Mouse (Mus musculus) MEL (cell line): Measurements from ENCODE around the gene Kyat1. TPM values are rescaled to one million over a fixed set of nuclear protein-coding genes. Genes with fewer than 3 reads are reported as not detected.

Experiments used
- DNase-seq: peaks from one replicate; pipeline ENCODE4 v3.0.0; 2011; ENCODE audit warnings: low read depth, low spot score
- H3K27ac ChIP-seq: 2 replicates; pipeline ENCODE4 v1.5.1; 2012; ENCODE audit warnings: low read depth, mild to moderate bottlenecking, control low read depth, low read length, moderate library complexity; ENCODE audit not compliant: control insufficient read depth
- H3K27me3 ChIP-seq, 2 experiments: fragments of 150-350 bp in 1 of 2; sonication (generic) in 1 of 2; 2 replicates each; pipeline ENCODE4 v1.6.1; 2012; ENCODE audit warnings: low read length in 2 of 2, mild to moderate bottlenecking in 2 of 2, improper control_type of control experiment in 1 of 2, moderate library complexity in 1 of 2; ENCODE audit not compliant: insufficient read depth in 2 of 2, control insufficient read depth in 1 of 2
- H3K36me3 ChIP-seq, 2 experiments: 2 replicates each; pipeline ENCODE4 v1.6.1; 2012 to 2014; ENCODE audit warnings: low read length in 2 of 2, improper control_type of control experiment in 1 of 2, inconsistent platforms in 1 of 2, mild to moderate bottlenecking in 1 of 2; ENCODE audit not compliant: insufficient read depth in 2 of 2, control insufficient read depth in 1 of 2
- H3K4me1 ChIP-seq, 2 experiments: fragments of 150-350 bp in 1 of 2; sonication (generic) in 1 of 2; 2 replicates each; pipeline ENCODE4 v1.6.1; 2012; ENCODE audit warnings: low read length in 2 of 2, improper control_type of control experiment in 1 of 2, mild to moderate bottlenecking in 1 of 2; ENCODE audit not compliant: insufficient read depth in 2 of 2, control insufficient read depth in 1 of 2
- H3K4me3 ChIP-seq, 2 experiments: fragments of 150-350 bp in 1 of 2; sonication (generic) in 1 of 2; 2 replicates each; pipeline ENCODE4 v1.5.1; 2012; ENCODE audit warnings: low read depth in 2 of 2, low read length in 2 of 2, mild to moderate bottlenecking in 2 of 2, moderate library complexity in 2 of 2, control low read depth in 1 of 2, improper control_type of control experiment in 1 of 2; ENCODE audit not compliant: control insufficient read depth in 1 of 2, insufficient read depth in 1 of 2
- H3K79me2 ChIP-seq: 2 replicates; pipeline ENCODE4 v1.6.1; 2012; ENCODE audit warnings: mild to moderate bottlenecking, low read length, moderate library complexity; ENCODE audit not compliant: control insufficient read depth, poor library complexity, insufficient read depth
- H3K9ac ChIP-seq: 2 replicates; pipeline ENCODE4 v1.6.1; 2012; ENCODE audit warnings: low read depth, mild to moderate bottlenecking, control low read depth, low read length, moderate library complexity; ENCODE audit not compliant: control insufficient read depth, poor library complexity, severe bottlenecking
- H3K9me3 ChIP-seq: fragments of 150-350 bp; sonication (generic); replicated peaks from 2 replicates; pipeline ENCODE4 v1.6.1; 2012; ENCODE audit warnings: mild to moderate bottlenecking, low read length, improper control_type of control experiment, moderate library complexity; ENCODE audit not compliant: insufficient read depth
- BHLHE40 ChIP-seq: IDR thresholded peaks from 2 replicates; pipeline ENCODE4 v1.6.1; 2012; ENCODE audit warnings: low read depth, mild to moderate bottlenecking, inconsistent platforms, low read length, improper control_type of control experiment, borderline replicate concordance
- CHD1 ChIP-seq: IDR thresholded peaks from 2 replicates; pipeline ENCODE4 v1.6.1; 2012; ENCODE audit warnings: low read depth, mild to moderate bottlenecking, inconsistent platforms, low read length, improper control_type of control experiment
- CHD2 ChIP-seq: IDR thresholded peaks from 2 replicates; pipeline ENCODE4 v1.6.1; 2011; ENCODE audit warnings: low read length, improper control_type of control experiment
- ELF1 ChIP-seq: IDR thresholded peaks from 2 replicates; pipeline ENCODE4 v1.6.1; 2014; ENCODE audit warnings: low read depth, mild to moderate bottlenecking, inconsistent platforms, low read length, improper control_type of control experiment, moderate library complexity
- ETS1 ChIP-seq: IDR thresholded peaks from 2 replicates; pipeline ENCODE4 v1.6.1; 2012; ENCODE audit warnings: low read depth, mild to moderate bottlenecking, inconsistent platforms, low read length, improper control_type of control experiment, moderate library complexity
- GABPA ChIP-seq: IDR thresholded peaks from 2 replicates; pipeline ENCODE4 v1.6.1; 2012; ENCODE audit warnings: low read depth, mild to moderate bottlenecking, inconsistent platforms, low read length, improper control_type of control experiment, moderate library complexity
- GATA1 ChIP-seq: IDR thresholded peaks from 2 replicates; pipeline ENCODE4 v1.6.1; 2011; ENCODE audit warnings: low read depth, low read length, improper control_type of control experiment
- MYC ChIP-seq: IDR thresholded peaks from 2 replicates; pipeline ENCODE4 v1.6.1; 2011; ENCODE audit warnings: low read depth, mild to moderate bottlenecking, low read length, improper control_type of control experiment, moderate library complexity
- NRF1 ChIP-seq: IDR thresholded peaks from 2 replicates; pipeline ENCODE4 v1.6.1; 2014; ENCODE audit warnings: low read depth, mild to moderate bottlenecking, inconsistent platforms, low read length, improper control_type of control experiment, moderate library complexity; ENCODE audit not compliant: poor library complexity, insufficient read depth, severe bottlenecking
- POLR2AphosphoS2 ChIP-seq: IDR thresholded peaks from 2 replicates; pipeline ENCODE4 v1.6.1; 2011; ENCODE audit warnings: low read length, improper control_type of control experiment
- RAD21 ChIP-seq: IDR thresholded peaks from 2 replicates; pipeline ENCODE4 v1.6.1; 2011; ENCODE audit warnings: mild to moderate bottlenecking, low read depth, low read length, improper control_type of control experiment
- RCOR1 ChIP-seq: IDR thresholded peaks from 2 replicates; pipeline ENCODE4 v1.6.1; 2012; ENCODE audit warnings: low read depth, mild to moderate bottlenecking, inconsistent platforms, low read length, improper control_type of control experiment
- SMC3 ChIP-seq: IDR thresholded peaks from 2 replicates; pipeline ENCODE4 v1.6.1; 2011; ENCODE audit warnings: low read depth, low read length, improper control_type of control experiment
- TAL1 ChIP-seq: IDR thresholded peaks from 2 replicates; pipeline ENCODE4 v1.6.1; 2012; ENCODE audit warnings: mild to moderate bottlenecking, inconsistent platforms, low read length, moderate library complexity, mixed read lengths
- TBP ChIP-seq: IDR thresholded peaks from 2 replicates; pipeline ENCODE4 v1.8.0; 2011; ENCODE audit warnings: low read depth, low read length, improper control_type of control experiment
- TCF12 ChIP-seq: IDR thresholded peaks from 2 replicates; pipeline ENCODE4 v1.6.1; 2014; ENCODE audit warnings: low read depth, mild to moderate bottlenecking, inconsistent platforms, low read length, improper control_type of control experiment, moderate library complexity
- UBTF ChIP-seq: IDR thresholded peaks from 2 replicates; pipeline ENCODE4 v1.6.1; 2012; ENCODE audit warnings: low read depth, mild to moderate bottlenecking, inconsistent platforms, low read length, improper control_type of control experiment, moderate library complexity, borderline replicate concordance; ENCODE audit not compliant: insufficient read depth
- USF2 ChIP-seq, 2 experiments: IDR thresholded peaks; 2 replicates each; pipeline ENCODE4 v1.6.1; 2011 to 2012; ENCODE audit warnings: improper control_type of control experiment in 2 of 2, low read length in 2 of 2, borderline replicate concordance in 1 of 2, inconsistent platforms in 1 of 2, low read depth in 1 of 2, mild to moderate bottlenecking in 1 of 2; ENCODE audit not compliant: insufficient read depth in 1 of 2
- ZKSCAN1 ChIP-seq: IDR thresholded peaks from 2 replicates; pipeline ENCODE4 v1.6.1; 2012; ENCODE audit warnings: low read depth, mild to moderate bottlenecking, inconsistent platforms, low read length, improper control_type of control experiment, moderate library complexity
- polyA plus RNA-seq, 2 experiments: library from polyadenylated mRNA; stranded (reverse) in 1 of 2; unstranded in 1 of 2; fragments of >175 nt in 1 of 2; fragments of >200 nt in 1 of 2; gene quantifications; 2 replicates each; pipeline versions ENCODE4 v1.2.1 to v1.2.4; 2012; ENCODE audit warnings: low replicate concordance in 2 of 2, low read depth in 1 of 2; ENCODE audit not compliant: insufficient read length in 2 of 2, insufficient read depth in 1 of 2, missing spikeins in 1 of 2
- total RNA-seq: library from RNA; depleted of rRNA; stranded (reverse); fragments of 300-350 nt; gene quantifications from 2 replicates; pipeline ENCODE4 v1.2.3, GENCODE M21; 2012

The Kyat1 gene
- total and polyA plus RNA-seq, 3 experiments, result 9.5 to 14.9 TPM; not detected in 1

DNA sequence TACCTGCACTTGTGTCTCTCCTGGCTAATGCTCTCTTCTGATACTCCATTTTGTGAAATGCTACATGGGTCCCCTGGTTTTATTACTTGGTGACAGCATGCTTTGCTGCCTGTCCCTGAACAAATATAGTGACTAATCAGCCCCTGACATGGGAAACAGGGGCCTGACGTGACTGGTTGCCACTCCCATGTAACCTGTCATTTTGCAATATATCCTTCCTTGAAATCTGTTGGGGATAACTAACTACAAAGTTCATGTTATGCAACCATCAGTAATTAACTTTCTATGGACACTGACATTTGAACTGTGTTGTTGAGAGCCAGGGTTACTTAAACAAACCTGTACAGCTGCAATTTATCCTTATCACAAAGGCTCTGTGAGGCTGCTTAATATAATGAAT is 5.7 kb downstream of the Kyat1 start:
- Histone ChIP-seq H3K9me3 (no peaks in the 10 kb centered on the region), H3K4me1 (peaks cover 0 to 3% of the 10 kb centered on the region in 2 experiments; a peak in 1 of 4 replicates), H3K27ac (no peak overlapping the region), H3K36me3 (no peaks in the 10 kb centered on the region), H3K4me3 (no peak overlapping the region), H3K27me3 (no peaks in the 10 kb centered on the region), H3K79me2 (no peaks in the 10 kb centered on the region; the same call in 1 of the 2 replicates), H3K9ac (no peak overlapping the region)
- TF ChIP-seq MYC, result no peak
- TF ChIP-seq POLR2AphosphoS2, result no peak
- no peak for TF ChIP-seq TAL1
- no peak for TF ChIP-seq TCF12
- TF ChIP-seq RAD21, result no peak
- TF ChIP-seq USF2 (IDR thresholded peaks at IDR 0.05; ENCODE audit: borderline replicate concordance in 1 of 2, insufficient read depth in 1 of 2, low read depth in 1 of 2, low read length in 2 of 2), result no peak
- no peak for TF ChIP-seq BHLHE40
- no peak for TF ChIP-seq ZKSCAN1
- TF ChIP-seq GATA1, result no peak
- no peak for TF ChIP-seq CHD1
- no peak for TF ChIP-seq TBP
- no peak for TF ChIP-seq ELF1
- no peak for TF ChIP-seq UBTF
- no peak for TF ChIP-seq RCOR1
- no peak for TF ChIP-seq ETS1
- no peak for TF ChIP-seq CHD2
- no peak for DNase-seq

DNA sequence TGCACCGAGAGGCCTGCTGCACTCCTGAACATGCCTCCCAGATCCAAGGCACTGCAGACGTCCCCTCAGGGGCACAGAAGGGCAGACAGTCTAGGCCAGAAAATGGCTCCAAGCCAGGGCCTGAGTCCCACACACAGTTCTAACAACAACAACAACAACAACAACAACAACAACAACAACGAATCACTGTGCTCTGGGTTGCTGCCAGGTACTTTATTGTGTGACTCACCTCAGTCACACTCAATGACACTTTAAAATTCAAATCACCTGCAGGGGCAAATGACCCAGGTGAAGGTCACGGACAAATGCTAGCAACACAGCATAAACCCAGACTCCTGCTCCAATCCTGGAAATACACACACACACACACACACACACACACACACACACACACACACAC is 7.6 kb downstream of the Kyat1 start:
- TF ChIP-seq GABPA (no peak), USF2 (IDR thresholded peaks at IDR 0.05; ENCODE audit: borderline replicate concordance in 1 of 2, insufficient read depth in 1 of 2, low read depth in 1 of 2, low read length in 2 of 2) (no peak), RCOR1 (no peak), GATA1 (no peak), NRF1 (no peak), SMC3 (no peak)
- no peak overlapping the region for H3K27ac ChIP-seq
- DNase-seq, result no peak
- H3K9me3 ChIP-seq, result no peaks in the 10 kb centered on the region
- H3K4me1 ChIP-seq, result peaks cover 0 to 3% of the 10 kb centered on the region in 2 experiments; a peak in 1 of 4 replicates
- H3K36me3 ChIP-seq, result no peaks in the 10 kb centered on the region
- H3K27me3 ChIP-seq, result no peaks in the 10 kb centered on the region
- no peak overlapping the region for H3K9ac ChIP-seq
- H3K79me2 ChIP-seq, result no peaks in the 10 kb centered on the region
- no peak overlapping the region for H3K4me3 ChIP-seq
